Mouse (Mus musculus): ENCODE results near the gene Syp. TPM values are rescaled to one million over a fixed set of nuclear protein-coding genes. Genes with fewer than 3 reads are reported as not detected.

Gene Syp
- polyA plus RNA-seq, 1 experiment from 2014 or later: 106 TPM

GRCm38 (mm10) chrX:7690486-7690885 lies 52.2 kb downstream of the Syp start:
- DNase-seq (ENCODE audit: low spot score): no peak
- no peak for ATAC-seq (ENCODE audit: low FRiP score)
- H3K4me2 ChIP-seq (replicated peaks): no peak overlapping the region
- no peaks in the 10 kb centered on the region for H3K27me3 ChIP-seq (ENCODE audit: control insufficient read depth, insufficient read depth, low read length)
- H3K9ac ChIP-seq: no peak overlapping the region
- no peak overlapping the region for H3K27ac ChIP-seq
- H3K4me3 ChIP-seq (replicated peaks; ENCODE audit: low read length): no peak overlapping the region
- no peaks in the 10 kb centered on the region for H3K9me3 ChIP-seq (ENCODE audit: control insufficient read depth, low read length)
- 66% methylated on average over 3 of the region's 3 CpGs for WGBS
- H3K4me1 ChIP-seq (replicated peaks; ENCODE audit: control insufficient read depth, insufficient read depth, low read length): no peaks in the 10 kb centered on the region
- H3K36me3 ChIP-seq (replicated peaks; ENCODE audit: control insufficient read depth, insufficient read depth): no peaks in the 10 kb centered on the region

- WGBS: 34% methylated on average over 4 of the region's 4 CpGs
- H3K9ac ChIP-seq: no peak overlapping the region
- peaks cover 3% of the 10 kb centered on the region; the same call in 1 of the 2 replicates for H3K4me1 ChIP-seq (replicated peaks; ENCODE audit: control insufficient read depth, insufficient read depth, low read length)
- no peak overlapping the region for H3K27ac ChIP-seq
- no peaks in the 10 kb centered on the region for H3K27me3 ChIP-seq (ENCODE audit: control insufficient read depth, insufficient read depth, low read length)
- no peak overlapping the region for H3K4me2 ChIP-seq (replicated peaks)
- ATAC-seq (ENCODE audit: low FRiP score): no peak
- H3K36me3 ChIP-seq (replicated peaks; ENCODE audit: control insufficient read depth, insufficient read depth): no peaks in the 10 kb centered on the region
- H3K4me3 ChIP-seq (replicated peaks; ENCODE audit: low read length): no peak overlapping the region
- DNase-seq (ENCODE audit: low spot score): no peak
- H3K9me3 ChIP-seq (ENCODE audit: control insufficient read depth, low read length): no peaks in the 10 kb centered on the region
These were observed 54.6 kb downstream of the Syp start for GRCm38 (mm10) chrX:7692862-7693261.

- H3K27me3 ChIP-seq (ENCODE audit: control insufficient read depth, insufficient read depth, low read length): no peaks in the 10 kb centered on the region
- peaks cover 10% of the 10 kb centered on the region; the same call in 1 of the 2 replicates for H3K36me3 ChIP-seq (replicated peaks; ENCODE audit: control insufficient read depth, insufficient read depth)
- H3K27ac ChIP-seq: no peak overlapping the region; the same call in 1 of the 2 replicates
- H3K9ac ChIP-seq: no peak overlapping the region
- WGBS: 55% methylated on average over 6 of the region's 6 CpGs
- H3K4me2 ChIP-seq (replicated peaks): peak overlapping the region; percentile 36
- peak; percentile 61; the same call in 1 of the 2 replicates for ATAC-seq (ENCODE audit: low FRiP score)
- no peak for DNase-seq (ENCODE audit: low spot score)
- peaks cover 6% of the 10 kb centered on the region; the same call in 1 of the 2 replicates for H3K4me1 ChIP-seq (replicated peaks; ENCODE audit: control insufficient read depth, insufficient read depth, low read length)
- no peaks in the 10 kb centered on the region for H3K9me3 ChIP-seq (ENCODE audit: control insufficient read depth, low read length)
- H3K4me3 ChIP-seq (replicated peaks; ENCODE audit: low read length): peak overlapping the region; percentile 52; the same call in 1 of the 2 replicates
These were observed 58.2 kb downstream of the Syp start for GRCm38 (mm10) chrX:7696520-7696919.

GRCm38 (mm10) chrX:7696954-7697381 lies 58.7 kb downstream of the Syp start, which contains the start of gene Gpkow:
TSS of gene Gpkow (plus strand) at chrX:7697131.
- no peaks in the 10 kb centered on the region for H3K27me3 ChIP-seq (ENCODE audit: control insufficient read depth, insufficient read depth, low read length)
- peak; percentile 97 for ATAC-seq (ENCODE audit: low FRiP score)
- H3K36me3 ChIP-seq (replicated peaks; ENCODE audit: control insufficient read depth, insufficient read depth): peaks cover 13% of the 10 kb centered on the region; the same call in 1 of the 2 replicates
- H3K9me3 ChIP-seq (ENCODE audit: control insufficient read depth, low read length): no peaks in the 10 kb centered on the region
- H3K27ac ChIP-seq: peak within 1 kb of the TSS; percentile 57
- peak; percentile 87 for DNase-seq (ENCODE audit: low spot score)
- peak within 1 kb of the TSS; percentile 62 for H3K9ac ChIP-seq
- 14% methylated on average over 33 of the region's 33 CpGs for WGBS
- H3K4me1 ChIP-seq (replicated peaks; ENCODE audit: control insufficient read depth, insufficient read depth, low read length): peaks cover 6% of the 10 kb centered on the region; the same call in 1 of the 2 replicates
- peak within 1 kb of the TSS; percentile 55 for H3K4me2 ChIP-seq (replicated peaks)
- peak within 1 kb of the TSS; percentile 52 for H3K4me3 ChIP-seq (replicated peaks; ENCODE audit: low read length)

Other genes with a start within 250 kb of the Syp start
- gene Foxp3, start 64.8 kb upstream of the Syp start, polyA plus RNA-seq (2014; fragmentation: Nextera tagmentation; extraction: Ambion mirVana): 0.09 and 0.25 TPM in 2 replicates
- gene Ppp1r3f, start 64.2 kb upstream of the Syp start, polyA plus RNA-seq (2014; fragmentation: Nextera tagmentation; extraction: Ambion mirVana): 5.0 and 7.5 TPM in 2 replicates
- 26.6 and 28.0 TPM in 2 replicates for gene Ccdc22, start 33.0 kb upstream of the Syp start, polyA plus RNA-seq (2014; fragmentation: Nextera tagmentation; extraction: Ambion mirVana)
- gene Cacna1f, start 31.4 kb upstream of the Syp start, polyA plus RNA-seq (2014; fragmentation: Nextera tagmentation; extraction: Ambion mirVana): 0.21 TPM in 1 of 2 replicates, not detected in the other
- 1.2 and 1.5 TPM in 2 replicates for gene Prickle3, start 18.8 kb downstream of the Syp start, polyA plus RNA-seq (2014; fragmentation: Nextera tagmentation; extraction: Ambion mirVana)
- 21.2 and 23.5 TPM in 2 replicates for gene Plp2, start 32.9 kb downstream of the Syp start, polyA plus RNA-seq (2014; fragmentation: Nextera tagmentation; extraction: Ambion mirVana)
- gene Magix, start 42.8 kb downstream of the Syp start, polyA plus RNA-seq (2014; fragmentation: Nextera tagmentation; extraction: Ambion mirVana): not detected in 2 replicates
- gene Gpkow, start 58.7 kb downstream of the Syp start, polyA plus RNA-seq (2014; fragmentation: Nextera tagmentation; extraction: Ambion mirVana): 46.1 and 52.1 TPM in 2 replicates
- 20.6 and 21.9 TPM in 2 replicates for gene Wdr45, start 75.9 kb downstream of the Syp start, polyA plus RNA-seq (2014; fragmentation: Nextera tagmentation; extraction: Ambion mirVana)
- gene Gm45208, start 83.8 kb downstream of the Syp start, polyA plus RNA-seq (2014; fragmentation: Nextera tagmentation; extraction: Ambion mirVana): 0.53 TPM in 1 of 2 replicates, not detected in the other
- gene Praf2, start 90.0 kb downstream of the Syp start, polyA plus RNA-seq (2014; fragmentation: Nextera tagmentation; extraction: Ambion mirVana): 129 and 139 TPM in 2 replicates
- 61.4 and 65.0 TPM in 2 replicates for gene Ccdc120, start 112.4 kb downstream of the Syp start, polyA plus RNA-seq (2014; fragmentation: Nextera tagmentation; extraction: Ambion mirVana)
- 18.6 and 20.9 TPM in 2 replicates for gene Tfe3, start 124.1 kb downstream of the Syp start, polyA plus RNA-seq (2014; fragmentation: Nextera tagmentation; extraction: Ambion mirVana)
- gene Gripap1, start 151.3 kb downstream of the Syp start, polyA plus RNA-seq (2014; fragmentation: Nextera tagmentation; extraction: Ambion mirVana): 50.5 and 56.8 TPM in 2 replicates
- 4.1 and 5.0 TPM in 2 replicates for gene Kcnd1, start 183.8 kb downstream of the Syp start, polyA plus RNA-seq (2014; fragmentation: Nextera tagmentation; extraction: Ambion mirVana)
- gene Otud5, start 202.9 kb downstream of the Syp start, polyA plus RNA-seq (2014; fragmentation: Nextera tagmentation; extraction: Ambion mirVana): 29.3 and 30.8 TPM in 2 replicates
- gene Pim2, start 239.8 kb downstream of the Syp start, polyA plus RNA-seq (2014; fragmentation: Nextera tagmentation; extraction: Ambion mirVana): 21.3 and 22.6 TPM in 2 replicates
- gene Slc35a2, start 245.6 kb downstream of the Syp start, polyA plus RNA-seq (2014; fragmentation: Nextera tagmentation; extraction: Ambion mirVana): 23.9 and 28.1 TPM in 2 replicates